In genomic region chr9:20812537-20813271, GRCm38 (mm10) we compare ENCODE assay signal across 8 mouse cellular contexts. TPM values are rescaled to one million over a fixed set of nuclear protein-coding genes. Genes with fewer than 3 reads are reported as not detected.
A peak's percentile ranks its signal among the peaks of the same experiment; 100 is the strongest.
DNase-seq lines count a peak whose midpoint lies in the region.

No protein-coding gene starts in this region.

- H3K36me3 ChIP-seq in splenic B cell, adult 2 months (ENCODE audit: control insufficient read depth, insufficient read depth, low read length, poor library complexity, severe bottlenecking), result no peaks in the 10 kb centered on the region

- peak; percentile 84 for DNase-seq in testis, postnatal 10 days (ENCODE audit: low spot score)
- DNase-seq in testis, postnatal 14 days (ENCODE audit: low spot score), result no peak
- DNase-seq in adrenal gland, postnatal 25 days, result peak; percentile 78
- peak; percentile 35 to 44 for DNase-seq in gastrocnemius, postnatal 36 days
- DNase-seq in kidney, postnatal 4 days, result peak; percentile 86 to 87
- peak; percentile 19 for DNase-seq in splenic B cell, adult 2 months (ENCODE audit: low read depth, low spot score)
- DNase-seq in cerebellum, adult 11-12 months, result no peak
- DNase-seq in cerebellum, adult 18-20 months, result no peak

- H3K27me3 ChIP-seq in splenic B cell, adult 2 months (ENCODE audit: control insufficient read depth, insufficient read depth, low read length, poor library complexity, severe bottlenecking), result no peaks in the 10 kb centered on the region

- intact Hi-C loops in gastrocnemius, postnatal 36 days (cut with DNase I), result no loop called here

RNA-seq across cellular contexts. Expression of gene Col5a3, which starts 2.2 kb away (rescaled TPM):
- 178 and 222 TPM in 2 replicates for total RNA-seq in adrenal gland, postnatal 25 days (2021)
- 10 to 100 TPM; 26.1 to 33.6 TPM for total RNA-seq in gastrocnemius, postnatal 36 days (2021)

RNA-seq across cellular contexts. Expression of gene Rdh8, which starts 5.6 kb away (rescaled TPM):
- not detected in 2 replicates for total RNA-seq in adrenal gland, postnatal 25 days (2021)
- total RNA-seq in gastrocnemius, postnatal 36 days (2021), result under 1 TPM; 0.17 to 0.23 TPM

RNA-seq across cellular contexts. Expression of gene A230050P20Rik, which starts 55.7 kb away (rescaled TPM):
- total RNA-seq in adrenal gland, postnatal 25 days (2021), result 22.5 and 33.4 TPM in 2 replicates
- 1 to 10 TPM; 1.7 TPM for total RNA-seq in gastrocnemius, postnatal 36 days (2021)

Comparison
In these comparisons a context has a peak if more than half of its experiments do, and no peak if none do; other contexts are left out.
1. DNase-seq: peak in testis, postnatal 10 days (single experiment), adrenal gland, postnatal 25 days (single experiment), gastrocnemius, postnatal 36 days (2 of 2), kidney, postnatal 4 days (2 of 2) and splenic B cell, adult 2 months (single experiment); none in testis, postnatal 14 days (single experiment), cerebellum, adult 11-12 months (single experiment) and cerebellum, adult 18-20 months (0 of 2).